Mouse (Mus musculus) kidney, postnatal 36 days (tissue): ENCODE data around the gene Tm4sf1.

ENCODE experiments used
- DNase-seq, 2 experiments: peaks; one replicate each; pipeline ENCODE4 v3.0.0; 2021 to 2022; ENCODE audit warnings: mixed read lengths in 2 of 2

Tm4sf1 gene

DNA sequence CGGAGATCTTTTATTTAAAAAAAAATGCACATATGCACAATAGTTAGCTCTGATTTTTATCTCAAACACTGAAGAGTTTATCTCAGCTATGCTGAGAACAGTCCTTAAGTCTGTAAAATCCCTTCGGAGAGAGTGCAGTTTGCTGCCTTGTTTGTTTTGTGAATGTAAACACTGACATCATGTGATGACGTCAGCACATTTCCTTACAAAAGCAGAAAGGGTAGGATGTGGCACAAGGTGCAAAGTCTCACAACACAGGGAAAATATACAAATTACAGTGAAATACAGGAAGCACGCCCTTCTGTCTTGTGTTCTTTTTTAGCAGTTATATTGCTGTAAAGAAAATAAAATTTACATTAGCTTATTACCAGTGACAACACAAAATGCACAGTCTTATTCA is 14.3 kb downstream of the Tm4sf1 start:
- no peak for DNase-seq

DNA sequence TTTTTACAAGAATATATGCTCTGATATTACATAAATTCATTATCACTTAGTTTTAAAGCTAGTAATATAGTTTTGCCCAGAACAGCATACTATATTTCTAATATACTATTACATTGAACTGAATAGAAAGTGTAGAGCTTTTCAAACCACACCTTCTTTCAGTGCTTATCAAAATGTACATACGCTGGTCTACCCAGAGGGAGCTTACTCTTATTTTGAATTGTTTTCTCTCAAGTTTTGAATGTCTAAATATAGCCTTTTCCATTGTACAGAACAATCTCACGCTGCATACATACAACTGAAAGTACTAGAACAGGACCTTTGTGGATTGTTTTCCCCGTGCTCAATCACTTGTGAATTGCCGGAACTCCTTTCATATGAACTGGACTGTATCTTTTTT is 23.6 kb downstream of the Tm4sf1 start:
- DNase-seq, result no peak

DNA sequence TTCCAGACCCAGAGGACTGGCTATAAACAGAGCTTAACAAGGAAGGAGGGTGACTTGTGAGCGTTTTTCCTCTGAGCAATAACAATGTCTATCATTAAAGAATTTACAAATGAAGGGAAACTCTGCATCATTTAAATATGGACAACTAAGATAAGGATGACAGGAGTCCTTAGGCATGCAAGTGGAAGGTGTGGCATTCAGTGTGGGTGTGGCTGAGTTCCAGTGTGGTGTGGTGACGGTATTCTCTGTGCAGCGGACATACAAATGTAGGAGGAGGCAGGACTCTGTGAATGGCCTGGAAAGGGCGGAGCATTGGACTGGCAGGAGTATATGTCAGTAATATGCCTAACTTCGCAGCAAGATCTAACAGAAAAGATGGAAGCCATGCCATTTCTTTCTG is 24.3 kb downstream of the Tm4sf1 start:
- DNase-seq, result peak; percentile 19 to 33

DNA sequence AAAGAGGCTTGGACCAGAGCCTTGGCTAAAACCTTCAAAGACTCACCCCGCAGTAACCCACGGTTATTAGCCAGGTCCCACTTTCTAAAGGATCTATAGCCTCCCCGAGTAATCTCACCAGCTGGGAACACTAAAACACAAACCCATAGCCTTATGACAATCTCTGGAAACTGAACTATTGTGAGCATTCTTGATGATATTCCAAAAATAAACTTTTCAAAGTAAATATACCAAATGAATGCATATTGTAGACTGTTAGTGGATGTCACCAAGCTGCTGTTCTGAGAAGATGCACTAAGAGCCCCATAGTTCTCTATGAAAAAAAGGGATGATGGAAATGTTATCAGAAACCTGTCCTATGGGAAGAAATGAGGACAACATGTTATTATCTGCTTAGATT is 25.0 kb downstream of the Tm4sf1 start:
- no peak for DNase-seq

DNA sequence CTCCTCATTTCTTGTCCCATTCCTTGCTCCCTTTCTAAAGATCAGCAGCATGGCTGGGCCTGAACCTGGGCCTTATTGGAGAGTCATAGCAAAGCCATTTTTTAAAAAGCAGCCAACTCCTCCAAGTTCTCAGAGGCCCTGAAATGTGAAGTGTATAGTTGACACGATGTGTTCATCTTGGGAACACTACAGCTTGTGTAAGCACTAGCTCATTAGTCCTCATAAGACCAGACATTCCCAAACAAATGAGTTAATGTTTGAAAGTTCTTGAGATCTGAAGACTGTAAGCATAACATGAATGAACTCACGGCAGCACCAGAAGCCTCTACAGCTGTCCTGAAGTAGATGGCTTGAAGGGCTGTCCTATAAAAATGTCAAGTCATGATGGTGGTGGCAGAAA is 32.8 kb downstream of the Tm4sf1 start:
- no peak for DNase-seq

DNA sequence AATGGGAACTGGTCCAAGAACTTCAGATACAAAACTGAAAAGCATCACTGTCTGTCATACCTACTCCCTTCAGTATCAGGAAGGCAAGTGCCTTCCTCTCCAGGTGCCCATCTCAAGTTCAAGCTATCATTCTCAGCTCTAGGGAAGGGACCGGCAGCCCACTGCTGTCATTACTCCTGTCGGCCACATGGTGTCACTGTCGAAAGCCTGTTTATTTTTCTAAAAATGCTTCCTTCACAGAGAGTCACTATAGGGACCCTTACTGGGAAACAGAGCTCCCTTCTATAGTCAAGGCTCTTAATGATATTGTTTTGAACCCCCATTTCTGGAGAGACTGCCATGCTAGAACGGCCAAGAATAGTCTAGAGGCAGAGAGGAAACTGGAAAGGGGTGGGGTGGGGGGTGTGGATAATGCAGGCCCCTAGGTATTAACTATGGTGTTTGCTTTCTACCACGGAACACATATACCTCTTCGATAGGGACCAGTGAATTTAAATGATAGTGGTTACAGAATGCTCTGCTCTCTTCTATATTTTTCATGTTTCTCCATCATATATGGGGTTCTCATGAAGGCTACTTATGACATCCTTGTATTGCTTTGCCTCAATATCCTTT is 34.1 kb downstream of the Tm4sf1 start:
- DNase-seq, result peak; percentile 30 to 64

DNA sequence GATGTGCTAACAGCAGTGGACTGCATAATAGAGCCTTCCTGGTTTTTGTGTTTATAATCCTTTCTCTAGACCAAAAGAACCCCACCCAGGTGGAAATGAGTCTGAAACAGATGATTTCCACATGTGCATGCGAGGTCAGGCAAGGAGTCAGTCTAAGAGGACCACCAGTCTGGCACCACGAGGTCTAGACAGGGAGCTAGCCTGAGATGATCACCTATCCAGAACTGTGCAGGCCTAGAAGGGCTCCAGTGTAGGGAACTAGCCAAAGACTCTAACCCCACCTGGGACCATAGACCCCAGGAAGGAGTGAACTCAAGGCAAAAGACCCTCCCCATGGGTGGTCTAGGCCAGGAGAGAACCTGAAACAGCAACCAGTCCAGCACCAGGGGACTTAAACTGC is 48.7 kb downstream of the Tm4sf1 start:
- DNase-seq, result no peak

DNA sequence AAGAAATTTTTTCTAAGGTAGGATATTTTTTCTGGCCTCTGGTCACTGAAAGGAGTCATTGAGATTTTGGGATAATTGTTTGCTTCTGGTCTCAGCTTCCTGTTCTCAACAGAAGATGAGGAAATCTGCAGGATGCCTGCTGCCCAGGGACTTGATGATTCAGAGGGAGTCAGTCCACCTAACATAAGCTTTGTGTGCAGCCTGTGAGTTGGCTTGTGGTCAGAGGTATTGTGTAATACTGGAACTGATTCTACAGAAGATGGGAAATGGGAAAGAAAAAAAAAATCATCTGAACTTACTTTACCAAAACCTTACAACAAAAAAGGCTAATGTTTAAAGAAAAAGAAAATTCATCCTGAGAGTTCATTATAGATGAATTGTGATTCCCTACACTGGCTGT is 49.2 kb downstream of the Tm4sf1 start:
- DNase-seq, result no peak

DNA sequence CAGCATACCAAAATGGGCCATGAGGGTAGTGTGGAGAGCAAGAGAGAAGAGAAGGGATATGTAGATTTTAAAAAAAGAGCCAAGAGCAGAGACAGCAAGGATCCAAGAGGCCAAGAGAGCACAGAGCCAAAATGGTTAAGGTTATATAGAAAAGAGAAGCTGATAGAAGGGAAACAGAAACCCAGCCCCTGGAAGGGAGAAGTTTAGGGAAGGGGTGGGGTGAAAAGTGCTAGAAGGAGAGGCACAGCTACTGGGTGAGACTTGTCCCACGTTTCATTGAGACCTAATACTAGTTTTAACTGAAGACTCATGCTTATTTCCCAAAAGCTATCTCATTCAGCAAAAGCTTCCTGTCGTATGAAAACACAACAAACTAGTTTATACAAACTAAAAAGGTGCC is 56.5 kb downstream of the Tm4sf1 start:
- no peak for DNase-seq
